Mouse (Mus musculus): ENCODE data around the gene Ppfia2. TPM values are rescaled to one million over a fixed set of nuclear protein-coding genes. Genes with fewer than 3 reads are reported as not detected.

The Ppfia2 gene
- polyA plus RNA-seq, 1 experiment from 2014 or later, result 0.03 TPM

GRCm38 (mm10) chr10:106824215-106824614, 354.1 kb downstream of the Ppfia2 start:
- no peak overlapping the region for H3K27ac ChIP-seq (replicated peaks)
- H3K4me1 ChIP-seq (replicated peaks), result no peaks in the 10 kb centered on the region
- H3K36me3 ChIP-seq (replicated peaks), result no peaks in the 10 kb centered on the region
- no peak overlapping the region for H3K9ac ChIP-seq
- H3K9me3 ChIP-seq (replicated peaks), result no peaks in the 10 kb centered on the region
- no peak overlapping the region for H3K4me2 ChIP-seq
- 69% methylated on average over 1 of the region's 1 CpGs for WGBS (ENCODE audit: insufficient replicate concordance)
- ATAC-seq (ENCODE audit: insufficient read depth), result no peak
- H3K27me3 ChIP-seq, result no peaks in the 10 kb centered on the region
- no peak overlapping the region for H3K4me3 ChIP-seq (replicated peaks)

GRCm38 (mm10) chr10:106838476-106838875, 368.3 kb downstream of the Ppfia2 start:
- WGBS (ENCODE audit: insufficient replicate concordance), result 26% methylated on average over 1 of the region's 1 CpGs
- ATAC-seq (ENCODE audit: insufficient read depth), result no peak
- H3K4me1 ChIP-seq (replicated peaks), result no peaks in the 10 kb centered on the region

GRCm38 (mm10) chr10:106858106-106858505, 388.0 kb downstream of the Ppfia2 start:
- no peak for ATAC-seq (ENCODE audit: insufficient read depth)
- Histone ChIP-seq H3K4me2 (no peak overlapping the region), H3K36me3 (replicated peaks) (no peaks in the 10 kb centered on the region), H3K4me3 (replicated peaks) (no peak overlapping the region), H3K9ac (no peak overlapping the region), H3K4me1 (replicated peaks) (no peaks in the 10 kb centered on the region), H3K9me3 (replicated peaks) (no peaks in the 10 kb centered on the region), H3K27ac (replicated peaks) (no peak overlapping the region), H3K27me3 (no peaks in the 10 kb centered on the region)
- 67% methylated on average over 6 of the region's 6 CpGs for WGBS (ENCODE audit: insufficient replicate concordance)

More at GRCm38 (mm10) chr10:106838476-106838875, 368.3 kb downstream of the Ppfia2 start:
- H3K4me3 ChIP-seq (replicated peaks), result no peak overlapping the region
- H3K9me3 ChIP-seq (replicated peaks), result no peaks in the 10 kb centered on the region
- no peak overlapping the region for H3K9ac ChIP-seq
- H3K36me3 ChIP-seq (replicated peaks), result no peaks in the 10 kb centered on the region
- H3K27me3 ChIP-seq, result no peaks in the 10 kb centered on the region
- H3K27ac ChIP-seq (replicated peaks), result no peak overlapping the region
- H3K4me2 ChIP-seq, result no peak overlapping the region

GRCm38 (mm10) chr10:106870233-106870632, 400.1 kb downstream of the Ppfia2 start:
- no peaks in the 10 kb centered on the region for H3K36me3 ChIP-seq (replicated peaks)
- H3K4me3 ChIP-seq (replicated peaks), result no peak overlapping the region
- H3K4me1 ChIP-seq (replicated peaks), result no peaks in the 10 kb centered on the region
- 60% methylated on average over 4 of the region's 4 CpGs for WGBS (ENCODE audit: insufficient replicate concordance)
- H3K4me2 ChIP-seq, result no peak overlapping the region
- H3K9ac ChIP-seq, result no peak overlapping the region
- H3K27ac ChIP-seq (replicated peaks), result no peak overlapping the region
- no peaks in the 10 kb centered on the region for H3K27me3 ChIP-seq
- ATAC-seq (ENCODE audit: insufficient read depth), result no peak
- H3K9me3 ChIP-seq (replicated peaks), result no peaks in the 10 kb centered on the region

- no peak overlapping the region for H3K4me2 ChIP-seq
- ATAC-seq (ENCODE audit: insufficient read depth), result no peak
- no peaks in the 10 kb centered on the region for H3K27me3 ChIP-seq
- no peaks in the 10 kb centered on the region for H3K36me3 ChIP-seq (replicated peaks)
- H3K9ac ChIP-seq, result no peak overlapping the region
- 43% methylated on average over 3 of the region's 3 CpGs for WGBS (ENCODE audit: insufficient replicate concordance)
- H3K9me3 ChIP-seq (replicated peaks), result no peaks in the 10 kb centered on the region
- no peak overlapping the region for H3K27ac ChIP-seq (replicated peaks)
- no peak overlapping the region for H3K4me3 ChIP-seq (replicated peaks)
- no peaks in the 10 kb centered on the region for H3K4me1 ChIP-seq (replicated peaks)
Observed at GRCm38 (mm10) chr10:106871847-106872246, 401.7 kb downstream of the Ppfia2 start.

DNA sequence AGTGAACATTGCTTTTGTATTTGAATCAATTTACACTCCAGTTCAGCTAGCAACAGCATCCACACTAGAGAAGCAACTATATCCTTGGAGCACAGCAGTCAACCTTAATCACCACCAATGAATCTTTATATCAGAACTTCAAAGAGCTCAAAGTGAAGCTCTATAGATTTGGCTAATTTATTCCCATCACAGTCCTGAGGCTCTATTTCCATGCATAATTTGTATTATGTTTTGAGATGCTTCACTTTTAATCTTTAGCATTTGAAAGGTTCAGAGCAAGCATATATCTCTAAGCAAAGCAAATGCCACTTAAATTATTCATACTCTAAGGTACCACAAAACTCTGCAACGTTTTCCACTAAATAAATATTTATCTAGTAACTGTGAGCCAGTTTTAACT, 402.6 kb downstream of the Ppfia2 start:
- H3K36me3 ChIP-seq (replicated peaks), result no peaks in the 10 kb centered on the region
- H3K27me3 ChIP-seq, result no peaks in the 10 kb centered on the region
- H3K9ac ChIP-seq, result no peak overlapping the region
- no peak overlapping the region for H3K27ac ChIP-seq (replicated peaks)
- no peak for ATAC-seq (ENCODE audit: insufficient read depth)
- H3K4me1 ChIP-seq (replicated peaks), result no peaks in the 10 kb centered on the region
- H3K9me3 ChIP-seq (replicated peaks), result no peaks in the 10 kb centered on the region
- H3K4me3 ChIP-seq (replicated peaks), result no peak overlapping the region
- WGBS (ENCODE audit: insufficient replicate concordance), result 16% methylated on average over 1 of the region's 1 CpGs
- H3K4me2 ChIP-seq, result no peak overlapping the region

DNA sequence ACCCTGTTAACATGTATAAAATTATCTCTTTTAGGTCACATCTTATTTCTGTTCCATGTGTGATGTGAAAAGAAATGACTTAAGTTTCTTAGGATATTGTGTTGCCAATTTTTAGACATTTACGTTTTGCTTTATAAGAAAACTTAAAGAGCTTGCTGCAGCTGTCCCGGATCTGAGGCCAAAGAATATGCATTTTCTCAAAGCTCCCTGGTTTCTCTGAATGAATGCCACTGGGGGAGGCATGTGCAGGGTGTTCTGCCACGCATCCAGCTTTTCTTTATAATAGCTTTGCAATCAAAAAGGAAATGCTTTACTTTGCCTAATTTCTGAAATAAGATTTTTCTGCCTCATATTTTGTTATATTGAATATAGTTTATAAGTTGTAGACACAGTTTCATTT, 411.2 kb downstream of the Ppfia2 start:
- Histone ChIP-seq H3K9ac (no peak overlapping the region), H3K4me1 (replicated peaks) (no peaks in the 10 kb centered on the region)
- WGBS (ENCODE audit: insufficient replicate concordance), result 45% methylated on average over 3 of the region's 3 CpGs

GRCm38 (mm10) chr10:106896351-106896750, 426.2 kb downstream of the Ppfia2 start:
- no peak for ATAC-seq (ENCODE audit: insufficient read depth)
- Histone ChIP-seq H3K9ac (no peak overlapping the region), H3K4me2 (no peak overlapping the region), H3K4me1 (replicated peaks) (no peaks in the 10 kb centered on the region), H3K4me3 (replicated peaks) (no peak overlapping the region), H3K9me3 (replicated peaks) (no peaks in the 10 kb centered on the region), H3K27me3 (no peaks in the 10 kb centered on the region), H3K27ac (replicated peaks) (no peak overlapping the region), H3K36me3 (replicated peaks) (no peaks in the 10 kb centered on the region)
- 56% methylated on average over 13 of the region's 13 CpGs for WGBS (ENCODE audit: insufficient replicate concordance)

More for the DNA sequence above, 411.2 kb downstream of the Ppfia2 start:
- Histone ChIP-seq H3K36me3 (replicated peaks) (no peaks in the 10 kb centered on the region), H3K27ac (replicated peaks) (no peak overlapping the region), H3K4me2 (no peak overlapping the region), H3K9me3 (replicated peaks) (no peaks in the 10 kb centered on the region), H3K27me3 (no peaks in the 10 kb centered on the region), H3K4me3 (replicated peaks) (no peak overlapping the region)
- ATAC-seq (ENCODE audit: insufficient read depth), result no peak

GRCm38 (mm10) chr10:106910108-106910507, 440.0 kb downstream of the Ppfia2 start:
- H3K4me1 ChIP-seq (replicated peaks), result no peaks in the 10 kb centered on the region
- 68% methylated on average over 3 of the region's 3 CpGs for WGBS (ENCODE audit: insufficient replicate concordance)
- no peaks in the 10 kb centered on the region for H3K9me3 ChIP-seq (replicated peaks)
- no peak overlapping the region for H3K4me2 ChIP-seq
- H3K27me3 ChIP-seq, result no peaks in the 10 kb centered on the region
- no peaks in the 10 kb centered on the region for H3K36me3 ChIP-seq (replicated peaks)
- H3K9ac ChIP-seq, result no peak overlapping the region
- H3K4me3 ChIP-seq (replicated peaks), result no peak overlapping the region
- H3K27ac ChIP-seq (replicated peaks), result no peak overlapping the region
- no peak for ATAC-seq (ENCODE audit: insufficient read depth)

DNA sequence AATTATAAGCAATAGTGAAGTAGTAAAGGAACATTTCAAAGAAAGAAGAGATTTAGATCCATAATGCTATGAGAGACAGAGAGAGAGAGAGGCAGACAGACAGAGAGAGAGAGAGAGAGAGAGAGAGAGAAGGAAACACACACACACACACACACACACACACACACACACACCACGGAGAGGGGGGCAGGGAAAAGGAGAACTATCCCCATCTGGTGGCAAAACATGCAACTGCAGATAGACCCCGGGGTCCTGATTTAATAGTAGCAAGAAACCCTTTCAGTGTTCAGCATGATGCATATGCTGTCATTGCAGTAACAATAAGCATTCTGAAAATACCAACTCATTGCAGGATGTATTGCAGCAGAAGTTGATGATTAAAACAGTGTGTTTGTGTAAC, 442.9 kb downstream of the Ppfia2 start:
- no peaks in the 10 kb centered on the region for H3K9me3 ChIP-seq (replicated peaks)
- ATAC-seq (ENCODE audit: insufficient read depth), result no peak

GRCm38 (mm10) chr10:106914275-106914674, 444.1 kb downstream of the Ppfia2 start:
- Histone ChIP-seq H3K4me2 (no peak overlapping the region), H3K4me1 (replicated peaks) (no peaks in the 10 kb centered on the region), H3K9me3 (replicated peaks) (no peaks in the 10 kb centered on the region), H3K9ac (no peak overlapping the region), H3K27ac (replicated peaks) (no peak overlapping the region), H3K36me3 (replicated peaks) (no peaks in the 10 kb centered on the region), H3K27me3 (no peaks in the 10 kb centered on the region), H3K4me3 (replicated peaks) (no peak overlapping the region)
- no peak for ATAC-seq (ENCODE audit: insufficient read depth)

More for the DNA sequence above, 442.9 kb downstream of the Ppfia2 start:
- Histone ChIP-seq H3K27me3 (no peaks in the 10 kb centered on the region), H3K4me3 (replicated peaks) (no peak overlapping the region), H3K36me3 (replicated peaks) (no peaks in the 10 kb centered on the region), H3K4me1 (replicated peaks) (no peaks in the 10 kb centered on the region), H3K27ac (replicated peaks) (no peak overlapping the region), H3K4me2 (no peak overlapping the region), H3K9ac (no peak overlapping the region)
- WGBS (ENCODE audit: insufficient replicate concordance), result 17% methylated on average over 2 of the region's 2 CpGs

GRCm38 (mm10) chr10:106914822-106915221, 444.7 kb downstream of the Ppfia2 start:
- Histone ChIP-seq H3K9me3 (replicated peaks) (no peaks in the 10 kb centered on the region), H3K36me3 (replicated peaks) (no peaks in the 10 kb centered on the region), H3K4me1 (replicated peaks) (no peaks in the 10 kb centered on the region), H3K9ac (no peak overlapping the region), H3K27ac (replicated peaks) (no peak overlapping the region), H3K4me2 (no peak overlapping the region), H3K27me3 (no peaks in the 10 kb centered on the region), H3K4me3 (replicated peaks) (no peak overlapping the region)
- no peak for ATAC-seq (ENCODE audit: insufficient read depth)

Data from liver, embryonic 15.5 days (tissue).